Mouse (Mus musculus): ENCODE data around the gene Cuta.

GRCm38 (mm10) chr17:26969257-26969656 is 29.9 kb upstream of the Cuta start:
- no peak for TF ChIP-seq USF1 (IDR thresholded peaks at IDR 0.05; ENCODE audit: low read depth)
- no peak for TF ChIP-seq CTCF (IDR thresholded peaks at IDR 0.05; ENCODE audit: control insufficient read depth, insufficient read depth, insufficient read length)
- TF ChIP-seq CEBPB (IDR thresholded peaks at IDR 0.05; ENCODE audit: low read depth), result no peak
